Mouse (Mus musculus) embryonic fibroblast, embryonic 13.5 days (primary cell): Measurements from ENCODE around the gene Rhox2g. TPM values are rescaled to one million over a fixed set of nuclear protein-coding genes. Genes with fewer than 3 reads are reported as not detected.
"Not testable (repeated sequence)": the region's sequence is repeated elsewhere in the genome, so short reads cannot be mapped to it uniquely, and the experiment has no call there.

Experiments
- H3K27ac ChIP-seq: 2 replicates; pipeline ENCODE4 v1.5.1; 2012; ENCODE audit warnings: low read length, control low read depth, inconsistent platforms; ENCODE audit not compliant: insufficient read depth
- H3K4me1 ChIP-seq: 2 replicates; pipeline ENCODE4 v1.6.1; 2011; ENCODE audit warnings: low read length; ENCODE audit not compliant: control insufficient read depth, insufficient read depth
- H3K4me3 ChIP-seq: 2 replicates; pipeline ENCODE4 v1.5.1; 2011; ENCODE audit warnings: mild to moderate bottlenecking, control low read depth, low read length; ENCODE audit not compliant: insufficient read depth
- CTCF ChIP-seq: IDR thresholded peaks from 2 replicates; pipeline ENCODE4 v1.5.1; 2011; ENCODE audit warnings: mild to moderate bottlenecking, control low read depth, low read length, moderate library complexity, borderline replicate concordance; ENCODE audit not compliant: insufficient read depth
- POLR2A ChIP-seq: IDR thresholded peaks from 2 replicates; pipeline ENCODE4 v1.6.1; 2011; ENCODE audit warnings: low read depth, mild to moderate bottlenecking, control low read depth, low read length, moderate library complexity
- polyA plus RNA-seq: library from polyadenylated mRNA; stranded (reverse); fragments of >200 nt; gene quantifications from 2 replicates; pipeline ENCODE4 v1.2.4, GENCODE M21; 2011; ENCODE audit warnings: low read depth; ENCODE audit not compliant: missing spikeins, insufficient read length

The Rhox2g gene
- polyA plus RNA-seq = not detected in 2 replicates

DNA sequence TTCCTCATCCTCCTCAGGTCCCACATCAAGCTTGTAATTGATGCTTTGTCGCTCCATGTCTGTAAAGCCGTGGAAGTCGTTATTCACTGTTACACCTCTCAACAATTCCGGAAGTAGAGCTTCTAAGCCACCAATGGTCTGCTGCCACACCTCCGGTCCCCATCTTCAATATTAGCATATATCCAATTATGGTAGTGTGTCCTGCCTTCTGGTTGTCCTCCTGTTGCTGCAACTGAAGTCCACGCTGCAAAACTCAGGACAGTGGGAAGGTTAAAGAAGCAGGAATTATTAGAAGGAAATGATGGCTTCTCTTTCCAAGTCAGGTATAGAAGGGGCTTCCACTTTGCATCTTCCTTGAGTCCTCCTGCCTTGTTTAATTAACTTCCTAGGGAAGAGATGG is at the start of gene Rhox2g:
Gene Rhox2g (minus strand): TSS at position 101 of the 400 bp plus-strand sequence.
- H3K27ac ChIP-seq, H3K4me3 ChIP-seq, H3K4me1 ChIP-seq: not testable (repeated sequence)

DNA sequence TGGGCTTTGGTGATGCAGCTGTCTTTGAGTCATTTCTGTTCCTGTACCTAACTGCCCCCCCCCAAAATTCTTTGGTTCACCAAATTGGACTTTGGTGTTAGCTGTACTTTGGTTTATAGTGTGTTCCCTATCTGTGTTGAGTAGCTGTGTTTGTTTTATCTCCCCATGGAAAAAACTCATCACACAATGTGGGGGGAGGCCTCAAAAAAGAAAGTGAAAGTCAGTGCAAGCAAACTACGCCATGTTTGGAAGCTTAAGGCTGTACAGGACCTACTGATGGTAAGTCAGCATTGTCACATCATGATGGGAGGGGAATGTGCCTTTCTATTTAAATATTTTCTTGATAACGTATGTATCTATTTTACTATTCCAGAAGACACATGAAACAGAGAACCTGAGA is 49.0 kb upstream of the Rhox2g start:
- H3K4me3 ChIP-seq = no peak overlapping the region
- no peak overlapping the region for H3K27ac ChIP-seq
- no peaks in the 10 kb centered on the region for H3K4me1 ChIP-seq
- TF ChIP-seq CTCF (no peak), POLR2A (no peak)

DNA sequence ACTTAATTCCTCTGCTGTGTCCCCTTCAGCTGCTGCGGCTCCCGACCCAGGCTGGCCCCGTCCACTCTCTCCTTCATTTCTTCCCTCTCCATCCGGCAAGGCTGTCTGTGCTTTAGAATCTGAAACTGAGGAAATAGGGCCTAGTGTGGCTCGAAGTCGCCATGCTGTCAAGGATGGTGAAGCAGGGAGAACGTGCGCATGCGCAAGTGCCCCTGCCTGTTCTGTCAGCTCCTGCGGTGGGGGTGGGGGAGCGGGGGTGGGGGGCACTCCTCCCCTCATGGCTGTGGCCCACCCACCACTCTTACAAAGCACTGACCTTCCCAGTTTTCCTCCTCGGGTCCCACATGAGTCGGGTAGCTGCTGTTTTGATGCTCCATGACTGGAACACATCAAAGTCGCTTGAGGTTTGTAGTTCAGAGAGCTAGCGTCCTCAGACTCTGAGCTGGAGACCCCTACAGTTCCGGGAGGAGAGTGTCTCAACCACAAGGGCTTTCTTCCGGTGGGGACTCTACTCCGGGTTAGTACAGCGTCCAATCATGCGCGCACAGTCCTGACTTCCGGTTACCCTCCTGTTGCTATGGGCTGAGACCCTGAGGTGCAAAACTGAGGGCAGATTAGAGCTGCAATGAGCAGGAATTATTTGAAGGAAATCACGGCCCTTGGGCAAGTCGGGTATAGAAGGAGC is 39.9 kb upstream of the Rhox2g start:
- Histone ChIP-seq H3K4me1 (no peaks in the 10 kb centered on the region), H3K4me3 (no peak overlapping the region), H3K27ac (no peak overlapping the region)
- TF ChIP-seq CTCF = no peak
- no peak for TF ChIP-seq POLR2A

DNA sequence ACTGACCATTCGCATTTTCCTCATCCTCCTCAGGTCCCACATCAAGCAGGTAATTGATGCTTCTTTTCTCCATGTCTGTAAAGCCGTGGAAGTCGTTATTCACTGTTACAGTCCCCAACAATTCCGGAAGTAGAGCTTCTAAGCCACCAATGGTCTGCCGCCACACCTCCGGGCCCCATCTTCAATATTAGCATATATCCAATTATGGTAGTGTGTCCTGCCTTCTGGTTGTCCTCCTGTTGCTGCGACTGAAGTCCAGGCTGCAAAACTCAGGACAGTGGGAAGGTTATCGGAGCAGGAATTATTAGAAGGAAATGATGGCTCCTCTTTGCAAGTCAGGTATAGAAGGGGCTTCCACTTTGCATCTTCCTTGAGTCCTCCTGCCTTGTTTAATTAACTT is 29.9 kb upstream of the Rhox2g start, which contains the start of gene Rhox2h:
Gene Rhox2h (minus strand): TSS at position 101 of the 400 bp plus-strand sequence.
- H3K4me3 ChIP-seq, H3K27ac ChIP-seq, H3K4me1 ChIP-seq: not testable (repeated sequence)

DNA sequence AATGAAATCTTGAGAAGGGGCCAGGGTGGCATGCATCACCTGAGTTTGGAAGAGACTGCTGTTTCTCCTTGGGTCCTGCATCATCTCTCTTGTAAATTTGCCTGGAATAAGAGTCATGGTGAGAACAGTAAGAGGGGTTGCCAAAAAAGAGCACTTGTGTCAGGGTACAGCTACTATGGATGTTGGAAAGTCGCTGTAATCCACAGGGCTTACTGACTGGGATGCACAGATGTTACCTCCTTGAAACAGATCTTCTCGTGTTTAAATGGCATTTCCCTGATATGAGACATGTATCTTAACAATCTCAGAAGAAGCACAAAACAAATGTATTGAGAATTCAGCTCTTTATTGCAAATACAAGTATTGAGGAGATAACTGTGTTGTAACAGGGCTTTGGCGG is 25.4 kb upstream of the Rhox2g start, which contains the start of gene Rhox3h:
Gene Rhox3h (minus strand): TSS at position 101 of the 400 bp plus-strand sequence.
- H3K4me1 ChIP-seq, H3K4me3 ChIP-seq, H3K27ac ChIP-seq: not testable (repeated sequence)

DNA sequence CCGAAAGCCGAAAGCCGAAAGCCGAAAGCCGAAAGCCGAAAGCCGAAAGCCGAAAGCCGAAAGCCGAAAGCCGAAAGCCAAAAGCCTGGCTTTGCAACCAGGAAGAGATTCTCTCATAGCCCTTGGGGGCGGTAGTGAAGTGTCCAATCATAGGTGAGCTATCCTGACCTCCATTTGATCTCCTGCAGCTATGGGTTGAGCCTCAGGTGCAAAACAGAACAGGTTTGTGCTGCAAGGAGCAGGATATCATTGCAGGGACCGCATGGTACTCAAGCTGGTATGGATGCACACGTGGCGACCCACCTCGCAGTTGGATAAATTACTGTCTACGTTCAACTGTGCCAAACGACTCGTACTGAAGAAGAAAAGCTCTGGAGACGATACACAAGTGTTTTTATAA is 8.0 kb upstream of the Rhox2g start, which contains the start of gene Rhox4g:
Gene Rhox4g (minus strand): TSS at position 101 of the 400 bp plus-strand sequence.
- H3K4me3 ChIP-seq, H3K4me1 ChIP-seq, H3K27ac ChIP-seq: not testable (repeated sequence)

DNA sequence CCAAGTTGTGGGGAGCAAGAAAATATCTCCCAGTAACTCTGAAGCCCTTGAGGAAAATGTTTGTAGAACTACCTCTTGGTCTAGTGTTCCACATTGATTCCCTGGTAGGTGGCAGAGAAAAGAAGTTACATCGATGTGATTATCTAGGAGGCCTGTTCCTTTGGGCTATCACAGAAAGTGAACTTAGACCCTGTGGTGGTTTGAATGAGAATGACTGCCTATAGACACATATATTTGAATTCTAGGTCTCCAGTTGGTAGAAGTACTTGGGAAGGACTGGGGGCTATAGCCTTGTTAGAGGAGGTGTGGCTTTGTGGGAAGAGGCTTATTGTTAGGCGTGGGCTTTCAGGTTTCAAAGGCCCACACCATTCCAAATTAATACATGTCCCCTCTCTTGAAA is 14.8 kb downstream of the Rhox2g start, which contains the start of gene Rhox3g:
Gene Rhox3g (minus strand): TSS at position 101 of the 400 bp plus-strand sequence.
- H3K27ac ChIP-seq, H3K4me1 ChIP-seq, H3K4me3 ChIP-seq: not testable (repeated sequence)

DNA sequence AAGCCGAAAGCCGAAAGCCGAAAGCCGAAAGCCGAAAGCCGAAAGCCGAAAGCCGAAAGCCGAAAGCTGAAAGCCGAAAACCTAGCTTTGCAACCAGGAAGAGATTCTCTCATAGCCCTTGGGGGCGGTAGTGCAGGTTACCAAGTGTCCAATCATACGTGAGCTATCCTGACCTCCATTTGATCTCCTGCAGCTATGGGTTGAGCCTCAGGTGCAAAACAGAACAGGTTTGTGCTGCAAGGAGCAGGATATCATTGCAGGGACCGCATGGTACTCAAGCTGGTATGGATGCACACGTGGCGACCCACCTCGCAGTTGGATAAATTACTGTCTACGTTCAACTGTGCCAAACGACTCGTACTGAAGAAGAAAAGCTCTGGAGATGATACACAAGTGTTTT is 35.7 kb downstream of the Rhox2g start, which contains the start of gene Rhox4f:
Gene Rhox4f (minus strand): TSS at position 101 of the 400 bp plus-strand sequence.
- not testable (repeated sequence) for H3K4me3 ChIP-seq, H3K4me1 ChIP-seq, H3K27ac ChIP-seq

Other genes starting within 250 kb of the Rhox2g start
- not detected in 2 replicates for gene Rhox2b, start 231.4 kb downstream of the Rhox2g start, polyA plus RNA-seq
- gene Rhox4b, start 211.0 kb downstream of the Rhox2g start, polyA plus RNA-seq = not detected in 2 replicates
- not detected in 2 replicates for gene Rhox2c, start 189.8 kb downstream of the Rhox2g start, polyA plus RNA-seq
- not detected in 2 replicates for gene Rhox3c, start 184.9 kb downstream of the Rhox2g start, polyA plus RNA-seq
- gene Rhox4c, start 163.1 kb downstream of the Rhox2g start, polyA plus RNA-seq = not detected in 2 replicates
- gene Rhox2d, start 150.0 kb downstream of the Rhox2g start, polyA plus RNA-seq = not detected in 2 replicates
- gene Rhox4d, start 129.1 kb downstream of the Rhox2g start, polyA plus RNA-seq = not detected in 2 replicates
- not detected in 2 replicates for gene Rhox2e, start 113.0 kb downstream of the Rhox2g start, polyA plus RNA-seq
- not detected in 2 replicates for gene Rhox3e, start 101.5 kb downstream of the Rhox2g start, polyA plus RNA-seq
- gene Rhox4e, start 86.1 kb downstream of the Rhox2g start, polyA plus RNA-seq = not detected in 2 replicates
- gene Rhox2f, start 72.1 kb downstream of the Rhox2g start, polyA plus RNA-seq = not detected in 2 replicates
- not detected in 2 replicates for gene Rhox3f, start 62.5 kb downstream of the Rhox2g start, polyA plus RNA-seq
- gene Rhox4f, start 35.8 kb downstream of the Rhox2g start, polyA plus RNA-seq = not detected in 2 replicates
- not detected in 2 replicates for gene Rhox3g, start 14.9 kb downstream of the Rhox2g start, polyA plus RNA-seq
- gene Rhox4g, start 7.9 kb upstream of the Rhox2g start, polyA plus RNA-seq = not detected in 2 replicates
- gene Rhox3h, start 25.3 kb upstream of the Rhox2g start, polyA plus RNA-seq = not detected in 2 replicates
- not detected in 2 replicates for gene Rhox2h, start 29.8 kb upstream of the Rhox2g start, polyA plus RNA-seq
- gene Rhox5, start 161.4 kb upstream of the Rhox2g start, polyA plus RNA-seq = not detected in 2 replicates
- not detected in 2 replicates for gene Rhox6, start 183.4 kb upstream of the Rhox2g start, polyA plus RNA-seq
- not detected in 2 replicates for gene Rhox7a, start 188.2 kb upstream of the Rhox2g start, polyA plus RNA-seq
- not detected in 2 replicates for gene Rhox8, start 235.5 kb upstream of the Rhox2g start, polyA plus RNA-seq